Mouse (Mus musculus): ENCODE measurements at regions not wholly inside any gene's neighbourhood (a gene's known extent, or its start where the extent isn't known, plus 50 kb on each side); places are given as distances from the start of the nearest gene placed in this dataset.

GRCm38 (mm10) chr2:19752753-19753152 lies 95.2 kb downstream of the Otud1 start:
- Histone ChIP-seq H3K4me2 (no peak overlapping the region), H3K27me3 (no peaks in the 10 kb centered on the region), H3K4me1 (replicated peaks) (no peaks in the 10 kb centered on the region), H3K9ac (no peak overlapping the region), H3K36me3 (replicated peaks) (no peaks in the 10 kb centered on the region), H3K4me3 (replicated peaks) (no peak overlapping the region), H3K27ac (replicated peaks) (no peak overlapping the region), H3K9me3 (replicated peaks) (no peaks in the 10 kb centered on the region)
- no peak for ATAC-seq (ENCODE audit: insufficient read depth)
- WGBS (ENCODE audit: insufficient replicate concordance): 76% methylated on average over 11 of the region's 11 CpGs

- Histone ChIP-seq H3K4me3 (replicated peaks) (no peak overlapping the region), H3K27ac (replicated peaks) (no peak overlapping the region), H3K36me3 (replicated peaks) (no peaks in the 10 kb centered on the region), H3K4me1 (replicated peaks) (no peaks in the 10 kb centered on the region), H3K9me3 (replicated peaks) (no peaks in the 10 kb centered on the region), H3K27me3 (no peaks in the 10 kb centered on the region), H3K9ac (no peak overlapping the region), H3K4me2 (no peak overlapping the region)
- ATAC-seq (ENCODE audit: insufficient read depth): no peak
These were observed 95.9 kb downstream of the Otud1 start for GRCm38 (mm10) chr2:19753479-19753878.

- Histone ChIP-seq H3K4me3 (replicated peaks) (no peak overlapping the region), H3K36me3 (replicated peaks) (no peaks in the 10 kb centered on the region), H3K27ac (replicated peaks) (no peak overlapping the region), H3K9me3 (replicated peaks) (no peaks in the 10 kb centered on the region), H3K9ac (no peak overlapping the region), H3K4me2 (no peak overlapping the region), H3K4me1 (replicated peaks) (no peaks in the 10 kb centered on the region), H3K27me3 (no peaks in the 10 kb centered on the region)
- ATAC-seq (ENCODE audit: insufficient read depth): no peak
- 53% methylated on average over 4 of the region's 4 CpGs for WGBS (ENCODE audit: insufficient replicate concordance)
These were observed 100.4 kb downstream of the Otud1 start for GRCm38 (mm10) chr2:19757910-19758309.

- H3K4me1 ChIP-seq (replicated peaks): no peaks in the 10 kb centered on the region
- WGBS (ENCODE audit: insufficient replicate concordance): 20% methylated on average over 2 of the region's 2 CpGs
- H3K36me3 ChIP-seq (replicated peaks): no peaks in the 10 kb centered on the region
- no peak overlapping the region for H3K9ac ChIP-seq
- no peak overlapping the region for H3K4me3 ChIP-seq (replicated peaks)
- no peaks in the 10 kb centered on the region for H3K27me3 ChIP-seq
- H3K9me3 ChIP-seq (replicated peaks): no peaks in the 10 kb centered on the region
- H3K4me2 ChIP-seq: no peak overlapping the region
- no peak overlapping the region for H3K27ac ChIP-seq (replicated peaks)
- ATAC-seq (ENCODE audit: insufficient read depth): no peak
These were observed 101.6 kb downstream of the Otud1 start for GRCm38 (mm10) chr2:19759169-19759568.

- no peak overlapping the region for H3K27ac ChIP-seq (replicated peaks)
- ATAC-seq (ENCODE audit: insufficient read depth): no peak
- H3K27me3 ChIP-seq: no peaks in the 10 kb centered on the region
- H3K36me3 ChIP-seq (replicated peaks): no peaks in the 10 kb centered on the region
- no peak overlapping the region for H3K4me3 ChIP-seq (replicated peaks)
- H3K9me3 ChIP-seq (replicated peaks): no peaks in the 10 kb centered on the region
- no peaks in the 10 kb centered on the region for H3K4me1 ChIP-seq (replicated peaks)
- no peak overlapping the region for H3K4me2 ChIP-seq
- 68% methylated on average over 4 of the region's 6 CpGs for WGBS (ENCODE audit: insufficient replicate concordance)
- H3K9ac ChIP-seq: no peak overlapping the region
These were observed 102.0 kb downstream of the Otud1 start for GRCm38 (mm10) chr2:19759577-19759976.

- no peak overlapping the region for H3K27ac ChIP-seq (replicated peaks)
- H3K4me2 ChIP-seq: no peak overlapping the region
- 56% methylated on average over 3 of the region's 3 CpGs for WGBS (ENCODE audit: insufficient replicate concordance)
- no peak overlapping the region for H3K4me3 ChIP-seq (replicated peaks)
- no peak overlapping the region for H3K9ac ChIP-seq
- ATAC-seq (ENCODE audit: insufficient read depth): no peak
- H3K4me1 ChIP-seq (replicated peaks): no peaks in the 10 kb centered on the region
- no peaks in the 10 kb centered on the region for H3K9me3 ChIP-seq (replicated peaks)
- no peaks in the 10 kb centered on the region for H3K27me3 ChIP-seq
- no peaks in the 10 kb centered on the region for H3K36me3 ChIP-seq (replicated peaks)
These were observed 105.4 kb downstream of the Otud1 start for GRCm38 (mm10) chr2:19762996-19763395.

- no peak overlapping the region for H3K4me2 ChIP-seq
- no peaks in the 10 kb centered on the region for H3K9me3 ChIP-seq (replicated peaks)
- H3K36me3 ChIP-seq (replicated peaks): no peaks in the 10 kb centered on the region
- H3K4me1 ChIP-seq (replicated peaks): no peaks in the 10 kb centered on the region
- H3K9ac ChIP-seq: no peak overlapping the region
- H3K4me3 ChIP-seq (replicated peaks): no peak overlapping the region
- H3K27ac ChIP-seq (replicated peaks): no peak overlapping the region
- H3K27me3 ChIP-seq: no peaks in the 10 kb centered on the region
- ATAC-seq (ENCODE audit: insufficient read depth): no peak
- WGBS (ENCODE audit: insufficient replicate concordance): 76% methylated on average over 2 of the region's 2 CpGs
These were observed 124.7 kb upstream of the Etl4 start for GRCm38 (mm10) chr2:19784913-19785312.

GRCm38 (mm10) chr2:19785663-19786260 lies 123.8 kb upstream of the Etl4 start:
- H3K27me3 ChIP-seq: no peaks in the 10 kb centered on the region
- H3K4me3 ChIP-seq (replicated peaks): no peak overlapping the region
- no peaks in the 10 kb centered on the region for H3K9me3 ChIP-seq (replicated peaks)
- no peak overlapping the region for H3K27ac ChIP-seq (replicated peaks)
- H3K36me3 ChIP-seq (replicated peaks): no peaks in the 10 kb centered on the region
- H3K4me1 ChIP-seq (replicated peaks): no peaks in the 10 kb centered on the region
- ATAC-seq (ENCODE audit: insufficient read depth): no peak
- no peak overlapping the region for H3K4me2 ChIP-seq
- 68% methylated on average over 6 of the region's 6 CpGs for WGBS (ENCODE audit: insufficient replicate concordance)
- H3K9ac ChIP-seq: no peak overlapping the region

- no peaks in the 10 kb centered on the region for H3K27me3 ChIP-seq
- ATAC-seq (ENCODE audit: insufficient read depth): no peak
- WGBS (ENCODE audit: insufficient replicate concordance): 62% methylated on average over 6 of the region's 6 CpGs
- no peak overlapping the region for H3K27ac ChIP-seq (replicated peaks)
- H3K4me1 ChIP-seq (replicated peaks): no peaks in the 10 kb centered on the region
- H3K4me3 ChIP-seq (replicated peaks): no peak overlapping the region
- H3K4me2 ChIP-seq: no peak overlapping the region
- no peaks in the 10 kb centered on the region for H3K36me3 ChIP-seq (replicated peaks)
- no peak overlapping the region for H3K9ac ChIP-seq
- H3K9me3 ChIP-seq (replicated peaks): no peaks in the 10 kb centered on the region
These were observed 117.4 kb upstream of the Etl4 start for GRCm38 (mm10) chr2:19792177-19792576.

- no peak overlapping the region for H3K27ac ChIP-seq (replicated peaks)
- no peaks in the 10 kb centered on the region for H3K4me1 ChIP-seq (replicated peaks)
- no peak overlapping the region for H3K4me3 ChIP-seq (replicated peaks)
- no peaks in the 10 kb centered on the region for H3K27me3 ChIP-seq
- H3K4me2 ChIP-seq: no peak overlapping the region
- H3K9ac ChIP-seq: no peak overlapping the region
- H3K36me3 ChIP-seq (replicated peaks): no peaks in the 10 kb centered on the region
- H3K9me3 ChIP-seq (replicated peaks): no peaks in the 10 kb centered on the region
- 42% methylated on average over 2 of the region's 2 CpGs for WGBS (ENCODE audit: insufficient replicate concordance)
- peak; percentile 75 for ATAC-seq (ENCODE audit: insufficient read depth)
These were observed 112.8 kb upstream of the Etl4 start for GRCm38 (mm10) chr2:19796790-19797189.
